Mouse (Mus musculus) heart, embryonic 11.5 days (tissue): ENCODE data around the gene Vsir. TPM values are rescaled to one million over a fixed set of nuclear protein-coding genes. Genes with fewer than 3 reads are reported as not detected.

Experiments used
- ATAC-seq: fragments of 200-750 bp; cut with Nextera tagmentation; replicated peaks from 2 replicates; pipeline ENCODE4 v1.8.0; 2017; ENCODE audit warnings: moderate library complexity; ENCODE audit not compliant: insufficient number of reproducible peaks, low FRiP score, low TSS enrichment
- H3K27ac ChIP-seq: fragments of 300-500 bp; sonication (generic); 2 replicates; pipeline ENCODE4 v1.5.1; 2014; ENCODE audit warnings: mild to moderate bottlenecking, low read depth, low read length
- H3K27me3 ChIP-seq: fragments of 300-500 bp; sonication (generic); 2 replicates; pipeline ENCODE4 v1.6.1; 2014; ENCODE audit warnings: mild to moderate bottlenecking, low read length, mixed read lengths; ENCODE audit not compliant: control insufficient read depth, insufficient read depth
- H3K36me3 ChIP-seq: fragments of 300-500 bp; sonication (generic); 2 replicates; pipeline ENCODE4 v1.6.1; 2014; ENCODE audit warnings: mild to moderate bottlenecking, low read length, moderate library complexity, mixed read lengths; ENCODE audit not compliant: control insufficient read depth, insufficient read depth
- H3K4me1 ChIP-seq: fragments of 300-500 bp; sonication (generic); 2 replicates; pipeline ENCODE4 v1.6.1; 2014; ENCODE audit warnings: low read length; ENCODE audit not compliant: control insufficient read depth, insufficient read depth
- H3K4me2 ChIP-seq: fragments of 300-500 bp; sonication (generic); 2 replicates; pipeline ENCODE4 v1.6.1; 2014; ENCODE audit warnings: mild to moderate bottlenecking, moderate library complexity
- H3K4me3 ChIP-seq: fragments of 300-500 bp; sonication (generic); 2 replicates; pipeline ENCODE4 v1.5.1; 2014; ENCODE audit warnings: low read depth, low read length
- H3K9ac ChIP-seq: fragments of 300-500 bp; sonication (generic); 2 replicates; pipeline ENCODE4 v1.6.1; 2014; ENCODE audit warnings: mild to moderate bottlenecking, low read depth, low read length, moderate library complexity
- H3K9me3 ChIP-seq: fragments of 300-500 bp; sonication (generic); replicated peaks from 2 replicates; pipeline ENCODE4 v1.6.1; 2016; ENCODE audit warnings: low read length; ENCODE audit not compliant: control insufficient read depth
- WGBS: fragments of 180-500 bp; shearing (Covaris S2); extraction: QIAGEN DNeasy Blood & Tissue Kit; methylation state at CpG from one replicate; pipeline ENCODE4 v1.1.7; 2014; ENCODE audit not compliant: insufficient replicate concordance; 5-methylcytosine and 5-hydroxymethylcytosine counted together
- polyA plus RNA-seq: library from polyadenylated mRNA; unstranded; fragments of >200 nt; fragmentation: Nextera tagmentation; extraction: Ambion mirVana; gene quantifications from 2 replicates; pipeline ENCODE4 v1.2.1, GENCODE M21; 2014

The Vsir gene
- polyA plus RNA-seq, 1 experiment from 2014 or later: 1.9 TPM

DNA sequence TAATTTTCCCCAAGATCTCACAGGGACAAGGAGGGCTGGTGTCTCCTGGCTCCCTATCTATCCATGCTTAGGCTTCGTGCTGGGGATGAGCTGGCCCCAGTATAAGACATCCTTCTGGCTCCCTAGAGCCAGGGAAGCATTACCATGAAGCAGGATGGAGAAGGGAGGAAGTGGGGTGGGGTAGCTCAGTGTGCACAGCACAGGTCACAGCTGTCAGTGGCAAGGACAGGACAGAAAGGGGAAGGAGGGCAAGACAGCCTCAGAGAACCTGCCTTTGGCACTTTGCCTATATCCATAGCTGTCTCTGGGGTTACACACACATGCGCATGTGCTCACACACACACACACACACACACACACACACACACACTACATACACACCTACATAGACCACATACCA, 41.7 kb downstream of the Vsir start:
- Histone ChIP-seq H3K9ac (no peak overlapping the region), H3K4me3 (no peak overlapping the region), H3K4me1 (peaks cover 13% of the 10 kb centered on the region), H3K4me2 (no peak overlapping the region), H3K27me3 (no peaks in the 10 kb centered on the region), H3K9me3 (no peaks in the 10 kb centered on the region), H3K36me3 (no peaks in the 10 kb centered on the region), H3K27ac (no peak overlapping the region)
- ATAC-seq: no peak
- 86% methylated on average over 2 of the region's 2 CpGs for WGBS

DNA sequence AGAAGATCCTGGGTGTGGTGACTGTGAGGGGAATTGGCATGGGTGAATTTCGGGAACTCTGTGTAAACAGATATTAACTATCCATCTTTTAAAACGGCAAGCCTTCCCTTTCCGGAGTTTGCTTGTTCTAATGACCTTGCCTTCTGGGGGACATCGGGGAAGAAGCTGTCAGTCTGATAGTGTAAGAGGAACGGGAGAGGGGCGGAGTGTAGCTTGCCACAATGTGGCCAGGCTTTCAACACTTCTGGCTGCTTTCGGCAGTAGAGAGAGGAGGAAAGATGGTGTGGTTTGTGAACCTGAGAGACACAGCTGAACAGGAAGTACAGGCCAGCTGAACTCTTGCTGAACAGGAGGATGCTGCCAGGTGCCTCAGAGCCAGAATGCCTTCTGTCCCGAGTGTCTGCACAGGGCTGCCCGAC, 42.8 kb downstream of the Vsir start:
- H3K4me2 ChIP-seq: peak overlapping the region; percentile 45
- H3K36me3 ChIP-seq: no peaks in the 10 kb centered on the region
- no peak overlapping the region for H3K4me3 ChIP-seq
- WGBS: 13% methylated on average over 9 of the region's 9 CpGs
- H3K27ac ChIP-seq: peak overlapping the region; percentile 57
- no peaks in the 10 kb centered on the region for H3K9me3 ChIP-seq
- peaks cover 13% of the 10 kb centered on the region for H3K4me1 ChIP-seq
- H3K27me3 ChIP-seq: no peaks in the 10 kb centered on the region
- ATAC-seq: no peak
- H3K9ac ChIP-seq: no peak overlapping the region

DNA sequence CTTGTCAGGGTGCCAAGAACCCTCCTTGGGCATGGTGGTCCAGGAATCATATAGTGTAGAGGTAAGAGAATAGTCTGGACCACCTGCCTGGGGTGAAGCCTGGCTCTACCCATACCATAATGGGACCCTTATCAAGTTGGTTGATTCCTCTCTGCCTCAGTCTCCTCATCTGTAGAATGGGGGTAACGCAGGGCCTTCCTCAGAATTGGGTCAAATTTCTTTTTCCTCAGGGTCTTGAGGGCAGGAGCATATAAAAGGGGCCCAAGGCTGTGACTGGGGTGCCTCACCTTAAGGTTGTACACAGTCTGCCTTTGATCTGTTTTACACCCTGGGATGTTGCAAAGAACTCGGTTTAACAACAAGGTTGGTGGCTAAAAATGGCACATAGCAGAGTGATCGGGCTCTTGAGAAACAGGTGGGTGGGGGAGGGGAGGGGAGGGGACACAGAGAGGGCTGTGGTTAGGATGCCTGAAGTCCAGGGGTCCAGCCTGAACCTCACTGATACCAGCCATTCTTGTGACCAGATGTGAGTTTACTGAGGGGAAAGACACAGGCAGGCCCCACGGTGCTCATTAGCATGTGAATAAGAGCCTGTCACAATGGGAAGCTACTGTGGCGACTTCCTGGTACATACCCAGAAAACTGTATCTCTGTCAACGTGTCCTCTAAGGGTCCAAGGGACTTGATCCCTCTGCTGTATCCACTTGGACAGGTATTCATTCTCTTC, 43.7 kb downstream of the Vsir start:
- Histone ChIP-seq H3K4me1 (peaks cover 16% of the 10 kb centered on the region), H3K27me3 (no peaks in the 10 kb centered on the region), H3K9me3 (no peaks in the 10 kb centered on the region), H3K4me3 (no peak overlapping the region), H3K27ac (no peak overlapping the region), H3K9ac (no peak overlapping the region), H3K36me3 (no peaks in the 10 kb centered on the region), H3K4me2 (no peak overlapping the region)
- WGBS: 45% methylated on average over 6 of the region's 6 CpGs
- no peak for ATAC-seq

DNA sequence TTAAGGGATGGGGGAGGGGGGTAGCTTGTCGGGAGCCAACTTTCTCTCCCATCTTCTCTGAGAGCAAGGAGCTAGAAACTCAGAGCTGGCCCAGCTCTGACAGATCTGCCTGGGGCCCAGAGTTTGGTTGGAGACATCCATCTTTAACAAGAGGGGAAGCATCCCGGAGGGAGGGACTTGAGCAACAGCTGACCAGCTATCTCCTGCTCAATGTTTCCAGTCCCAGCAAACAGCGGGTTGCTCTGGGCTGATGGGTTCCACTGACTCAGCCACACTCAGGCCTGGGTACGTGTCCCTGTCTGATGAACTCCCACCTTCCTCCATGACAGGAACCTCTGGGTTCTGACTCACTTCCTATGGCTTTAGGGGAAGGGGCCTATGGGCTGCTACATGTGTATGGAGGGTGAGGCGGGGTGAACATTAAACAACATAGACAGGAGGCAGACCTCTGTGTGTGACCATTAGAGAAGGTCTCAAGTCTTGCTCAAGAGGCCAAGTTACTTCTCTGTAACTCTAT, 44.3 kb downstream of the Vsir start:
- WGBS: 67% methylated on average over 5 of the region's 5 CpGs
- Histone ChIP-seq H3K9me3 (no peaks in the 10 kb centered on the region), H3K36me3 (no peaks in the 10 kb centered on the region), H3K4me1 (peaks cover 16% of the 10 kb centered on the region), H3K27me3 (no peaks in the 10 kb centered on the region), H3K9ac (no peak overlapping the region), H3K27ac (no peak overlapping the region), H3K4me3 (no peak overlapping the region), H3K4me2 (no peak overlapping the region)
- ATAC-seq: no peak

DNA sequence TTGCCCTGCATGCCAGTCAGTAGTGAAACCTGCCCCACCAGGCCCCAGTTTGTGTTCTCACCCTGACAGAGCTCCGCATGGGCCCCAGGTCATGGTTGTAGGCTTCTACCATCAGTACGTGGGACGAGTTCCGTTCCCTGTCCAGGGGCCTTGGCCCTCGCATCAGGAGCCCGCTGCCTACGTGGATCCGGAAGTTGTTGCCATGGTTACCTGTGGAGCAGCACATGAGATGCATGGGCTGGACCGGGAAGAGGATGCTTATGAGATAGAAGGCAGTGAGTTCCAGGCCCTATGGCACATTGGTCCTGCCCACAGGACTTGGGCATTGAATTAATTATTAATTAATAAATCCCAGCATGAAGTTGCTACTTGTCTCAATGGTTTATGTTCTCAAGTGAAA, 45.0 kb downstream of the Vsir start:
- Histone ChIP-seq H3K27ac (no peak overlapping the region), H3K4me2 (no peak overlapping the region), H3K9ac (no peak overlapping the region), H3K36me3 (no peaks in the 10 kb centered on the region), H3K9me3 (no peaks in the 10 kb centered on the region), H3K4me1 (peaks cover 16% of the 10 kb centered on the region), H3K27me3 (no peaks in the 10 kb centered on the region), H3K4me3 (no peak overlapping the region)
- no peak for ATAC-seq
- 88% methylated on average over 9 of the region's 9 CpGs for WGBS

DNA sequence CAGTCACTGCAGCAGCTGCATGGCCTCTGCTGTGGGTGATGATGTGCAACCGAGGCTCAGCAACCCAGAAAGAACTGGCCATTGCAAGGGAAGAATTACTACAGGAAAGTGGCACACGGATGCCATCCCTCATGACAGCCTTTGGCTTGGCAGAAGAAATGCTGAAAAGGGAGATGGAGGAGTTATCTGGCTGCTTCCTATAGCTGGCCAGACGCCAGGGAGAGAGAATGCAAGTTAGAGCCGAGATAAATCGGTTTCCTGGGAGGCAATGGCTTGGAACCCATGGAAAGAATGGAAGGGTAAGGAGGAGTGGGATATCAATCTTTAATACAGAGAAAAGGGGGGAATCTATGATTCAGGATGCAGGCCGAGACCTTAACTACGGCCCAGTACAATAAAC, 48.3 kb downstream of the Vsir start:
- Histone ChIP-seq H3K4me1 (peaks cover 5% of the 10 kb centered on the region), H3K9me3 (no peaks in the 10 kb centered on the region), H3K9ac (no peak overlapping the region), H3K27me3 (no peaks in the 10 kb centered on the region), H3K27ac (no peak overlapping the region), H3K4me2 (no peak overlapping the region), H3K4me3 (no peak overlapping the region), H3K36me3 (no peaks in the 10 kb centered on the region)
- no peak for ATAC-seq
- WGBS: 63% methylated on average over 7 of the region's 7 CpGs

DNA sequence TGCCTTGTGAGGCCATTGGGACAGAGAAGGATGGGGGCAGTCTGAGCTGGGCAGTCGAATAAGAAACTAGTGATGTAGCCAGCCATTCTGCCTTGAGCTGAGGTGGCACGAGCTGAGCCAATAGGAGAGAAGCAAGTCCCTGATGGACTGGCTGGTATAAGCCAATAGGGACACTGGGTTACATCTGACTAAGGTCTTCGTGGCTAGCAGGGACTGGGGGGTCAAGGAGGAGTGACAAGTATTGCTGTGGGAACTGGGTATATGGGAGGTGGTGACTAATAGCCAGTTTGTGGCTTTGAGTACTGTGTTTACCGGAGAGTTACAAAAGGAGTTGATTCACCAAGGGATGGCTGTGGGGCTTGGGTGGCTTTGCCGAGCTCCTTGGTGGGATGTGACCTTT, 49.0 kb downstream of the Vsir start:
- WGBS: 65% methylated on average over 5 of the region's 5 CpGs
- no peak overlapping the region for H3K4me3 ChIP-seq

DNA sequence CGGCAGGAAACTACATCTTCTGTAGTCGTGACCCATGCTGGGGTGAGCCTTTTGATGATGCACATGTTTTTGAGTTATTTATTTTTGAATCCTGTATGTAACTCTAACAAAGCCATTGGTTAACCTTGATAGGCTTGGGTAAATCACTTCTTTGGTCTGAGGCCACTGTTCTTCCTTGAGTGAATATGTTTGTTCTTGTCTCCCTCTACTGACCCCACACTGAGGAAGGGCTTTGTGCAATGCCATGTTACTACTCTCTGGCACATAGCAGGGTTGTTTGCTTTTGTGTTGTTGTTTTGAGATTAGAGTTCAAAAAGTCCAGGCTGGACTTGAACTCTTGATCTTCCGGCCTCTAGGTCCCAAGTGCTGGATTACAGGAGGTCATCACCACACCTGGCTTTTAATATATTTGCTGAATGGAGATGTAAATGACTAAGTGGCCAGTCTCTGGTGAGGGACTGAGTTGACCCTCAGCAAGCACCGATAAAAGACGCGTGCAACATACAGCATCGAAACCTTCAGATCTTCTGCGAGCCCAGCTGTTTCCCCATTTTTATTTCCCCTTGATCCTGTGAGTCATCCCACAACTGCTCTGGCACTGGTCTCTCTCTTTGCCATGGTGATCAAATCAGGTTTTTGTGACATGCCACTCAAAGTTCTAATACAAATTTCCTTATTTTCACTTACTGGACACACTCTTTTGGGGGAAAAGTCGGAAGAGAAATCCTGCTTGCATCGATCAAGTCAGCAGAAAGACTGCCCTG, 51.6 kb downstream of the Vsir start:
- peaks cover 3% of the 10 kb centered on the region; the same call in 1 of the 2 replicates for H3K4me1 ChIP-seq
- no peaks in the 10 kb centered on the region; the same call in 1 of the 2 replicates for H3K27me3 ChIP-seq
- WGBS: 88% methylated on average over 10 of the region's 10 CpGs
- no peak for ATAC-seq
- no peak overlapping the region for H3K4me3 ChIP-seq
- no peaks in the 10 kb centered on the region for H3K9me3 ChIP-seq
- H3K36me3 ChIP-seq: no peaks in the 10 kb centered on the region
- no peak overlapping the region for H3K9ac ChIP-seq
- H3K27ac ChIP-seq: no peak overlapping the region
- no peak overlapping the region for H3K4me2 ChIP-seq

More for the DNA sequence above, 49.0 kb downstream of the Vsir start:
- no peak overlapping the region for H3K9ac ChIP-seq
- H3K4me2 ChIP-seq: no peak overlapping the region
- no peak overlapping the region for H3K27ac ChIP-seq
- ATAC-seq: no peak
- peaks cover 4% of the 10 kb centered on the region; the same call in 1 of the 2 replicates for H3K4me1 ChIP-seq
- H3K27me3 ChIP-seq: no peaks in the 10 kb centered on the region
- no peaks in the 10 kb centered on the region for H3K36me3 ChIP-seq
- no peaks in the 10 kb centered on the region for H3K9me3 ChIP-seq
